Mouse (Mus musculus) ES-Bruce4 (cell line): ENCODE data around the gene Vps26c.

ENCODE experiments used
- EP300 ChIP-seq: IDR thresholded peaks from 2 replicates; pipeline ENCODE4 v1.6.1; 2011; ENCODE audit warnings: low read depth, low read length; ENCODE audit not compliant: insufficient read depth
- POLR2A ChIP-seq: IDR thresholded peaks from one replicate; pipeline ENCODE4 v1.8.1; 2011; ENCODE audit warnings: low read length; ENCODE audit not compliant: insufficient read depth

GRCm38 (mm10) chr16:94504192-94504591 lies 22.4 kb downstream of the Vps26c start:
- TF ChIP-seq EP300: no peak
- TF ChIP-seq POLR2A: no peak
